Mouse (Mus musculus) CH12.LX (cell line): ENCODE results near the gene Parm1. TPM values are rescaled to one million over a fixed set of nuclear protein-coding genes. Genes with fewer than 3 reads are reported as not detected.

Experiments
- DNase-seq: peaks from one replicate; pipeline ENCODE4 v3.0.0-alpha.2; 2013; ENCODE audit errors: extremely low read depth
- H3K27ac ChIP-seq: 2 replicates; pipeline ENCODE4 v1.5.1; 2012; ENCODE audit warnings: low read depth, mild to moderate bottlenecking, control low read depth, moderate library complexity; ENCODE audit not compliant: insufficient read depth
- H3K27me3 ChIP-seq: replicated peaks from 2 replicates; pipeline ENCODE3; 2012; ENCODE audit warnings: inconsistent platforms
- H3K36me3 ChIP-seq, 2 experiments: replicated peaks in 1 of 2; 2 replicates each; pipeline versions ENCODE3 to v1.6.1; 2012; ENCODE audit warnings: inconsistent platforms in 1 of 2, low read length in 1 of 2, mild to moderate bottlenecking in 1 of 2, mixed read lengths in 1 of 2, moderate library complexity in 1 of 2; ENCODE audit not compliant: control insufficient read depth in 1 of 2, insufficient read depth in 1 of 2
- H3K4me1 ChIP-seq, 2 experiments: 2 replicates each; pipeline ENCODE4 v1.6.1; 2012; ENCODE audit warnings: inconsistent platforms in 1 of 2, moderate library complexity in 1 of 2; ENCODE audit not compliant: insufficient read depth in 2 of 2, control insufficient read depth in 1 of 2
- H3K4me2 ChIP-seq: 2 replicates; pipeline ENCODE4 v1.6.1; 2012; ENCODE audit warnings: low read depth, mild to moderate bottlenecking, control low read depth; ENCODE audit not compliant: poor library complexity, insufficient read depth, severe bottlenecking
- H3K4me3 ChIP-seq, 3 experiments: fragments of 150-350 bp in 1 of 3; sonication (generic) in 1 of 3; replicated peaks in 1 of 3; 2 replicates each; pipeline versions ENCODE3 to v1.5.1; 2011 to 2012; ENCODE audit warnings: low read depth in 2 of 3, low read length in 2 of 3, mild to moderate bottlenecking in 2 of 3, moderate library complexity in 2 of 3, control low read depth in 1 of 3, improper control_type of control experiment in 1 of 3, inconsistent platforms in 1 of 3, mixed read lengths in 1 of 3; ENCODE audit not compliant: poor library complexity in 1 of 3
- H3K79me2 ChIP-seq: replicated peaks from 2 replicates; pipeline ENCODE4 v1.6.1; 2012; ENCODE audit warnings: mild to moderate bottlenecking, moderate library complexity; ENCODE audit not compliant: control insufficient read depth, poor library complexity, insufficient read depth, severe bottlenecking; ENCODE audit errors: extremely low read depth
- H3K9ac ChIP-seq: 2 replicates; pipeline ENCODE4 v1.6.1; 2012; ENCODE audit warnings: low read depth, mild to moderate bottlenecking, control low read depth, moderate library complexity; ENCODE audit not compliant: insufficient read depth
- H3K9me3 ChIP-seq: replicated peaks from 2 replicates; pipeline ENCODE3; 2012; ENCODE audit warnings: low read length, inconsistent platforms, mixed read lengths
- BHLHE40 ChIP-seq: IDR thresholded peaks from 2 replicates; pipeline ENCODE4 v1.6.1; 2011; ENCODE audit warnings: mild to moderate bottlenecking, low read depth, low read length, improper control_type of control experiment
- CHD2 ChIP-seq: IDR thresholded peaks from 2 replicates; pipeline ENCODE4 v1.6.1; 2011; ENCODE audit warnings: low read length, improper control_type of control experiment
- CTCF ChIP-seq, 2 experiments: IDR thresholded peaks in 1 of 2; conservative IDR thresholded peaks in 1 of 2; 2 replicates each; pipeline ENCODE4 v1.5.1; 2011 to 2012; ENCODE audit warnings: low read depth in 2 of 2, low read length in 2 of 2, improper control_type of control experiment in 1 of 2, inconsistent platforms in 1 of 2, mild to moderate bottlenecking in 1 of 2, moderate library complexity in 1 of 2
- E2F4 ChIP-seq: IDR thresholded peaks from 2 replicates; pipeline ENCODE4 v1.6.1; 2011; ENCODE audit warnings: low read depth, low read length, improper control_type of control experiment; ENCODE audit not compliant: insufficient replicate concordance
- EP300 ChIP-seq: IDR thresholded peaks from 2 replicates; pipeline ENCODE4 v1.6.1; 2011; ENCODE audit warnings: low read length, improper control_type of control experiment
- GABPA ChIP-seq: IDR thresholded peaks from 2 replicates; pipeline ENCODE4 v1.6.1; 2012; ENCODE audit warnings: low read depth, low read length, improper control_type of control experiment, inconsistent platforms; ENCODE audit not compliant: insufficient replicate concordance
- KAT2A ChIP-seq: IDR thresholded peaks from 2 replicates; pipeline ENCODE4 v1.6.1; 2012; ENCODE audit warnings: low read length, improper control_type of control experiment, inconsistent platforms; ENCODE audit not compliant: insufficient replicate concordance
- MAFK ChIP-seq: IDR thresholded peaks from 2 replicates; pipeline ENCODE4 v1.6.1; 2011; ENCODE audit warnings: low read length, improper control_type of control experiment; ENCODE audit not compliant: insufficient replicate concordance
- MAX ChIP-seq: IDR thresholded peaks from 2 replicates; pipeline ENCODE4 v1.6.1; 2011; ENCODE audit warnings: low read length, improper control_type of control experiment
- MAZ ChIP-seq: IDR thresholded peaks from 2 replicates; pipeline ENCODE4 v1.6.1; 2012; ENCODE audit warnings: low read depth, mild to moderate bottlenecking, inconsistent platforms, low read length, improper control_type of control experiment, moderate library complexity
- MYC ChIP-seq: IDR thresholded peaks from 2 replicates; pipeline ENCODE4 v1.6.1; 2011; ENCODE audit warnings: low read depth, mild to moderate bottlenecking, improper control_type of control experiment, low read length
- RAD21 ChIP-seq: IDR thresholded peaks from 2 replicates; pipeline ENCODE4 v1.6.1; 2011; ENCODE audit warnings: low read depth, mild to moderate bottlenecking, low read length, improper control_type of control experiment, moderate library complexity
- RCOR1 ChIP-seq: conservative IDR thresholded peaks from 2 replicates; pipeline ENCODE4 v1.6.1; 2012; ENCODE audit warnings: low read depth, mild to moderate bottlenecking, inconsistent platforms, low read length, improper control_type of control experiment
- SIN3A ChIP-seq: IDR thresholded peaks from 2 replicates; pipeline ENCODE4 v1.6.1; 2012; ENCODE audit warnings: low read length, improper control_type of control experiment, inconsistent platforms
- SMC3 ChIP-seq: IDR thresholded peaks from 2 replicates; pipeline ENCODE4 v1.6.1; 2011; ENCODE audit warnings: low read depth, low read length, improper control_type of control experiment
- TBP ChIP-seq: conservative IDR thresholded peaks from 2 replicates; pipeline ENCODE4 v1.6.1; 2011; ENCODE audit warnings: low read depth, low read length, improper control_type of control experiment
- TCF12 ChIP-seq: IDR thresholded peaks from 2 replicates; pipeline ENCODE4 v1.6.1; 2014; ENCODE audit warnings: low read depth, mild to moderate bottlenecking, inconsistent platforms, low read length, improper control_type of control experiment
- UBTF ChIP-seq: IDR thresholded peaks from 2 replicates; pipeline ENCODE4 v1.6.1; 2012; ENCODE audit warnings: low read depth, mild to moderate bottlenecking, inconsistent platforms, low read length, improper control_type of control experiment, moderate library complexity
- USF1 ChIP-seq: IDR thresholded peaks from 2 replicates; pipeline ENCODE4 v1.6.1; 2014; ENCODE audit warnings: low read depth, mild to moderate bottlenecking, inconsistent platforms, low read length, improper control_type of control experiment
- USF2 ChIP-seq: conservative IDR thresholded peaks from 2 replicates; pipeline ENCODE4 v1.6.1; 2011; ENCODE audit warnings: low read depth, low read length, improper control_type of control experiment
- ZC3H11A ChIP-seq: IDR thresholded peaks from 2 replicates; pipeline ENCODE4 v1.6.1; 2012; ENCODE audit warnings: low read depth, mild to moderate bottlenecking, inconsistent platforms, low read length, improper control_type of control experiment
- ZMIZ1 ChIP-seq: IDR thresholded peaks from 2 replicates; pipeline ENCODE4 v1.6.1; 2012; ENCODE audit warnings: low read depth, mild to moderate bottlenecking, inconsistent platforms, low read length, improper control_type of control experiment
- dilution Hi-C: fragments of 300-500 bp; cut with MboI; formaldehyde crosslinking; loops from 2 replicates; pipeline ENCODE4 v1.14.3; 2020; ENCODE audit warnings: low sequenced_read_pairs; ENCODE audit not compliant: extremely low pct_unique_long_range_greater_than_20kb, extremely low pct_ligation_motif_present
- in situ Hi-C: fragments of 300-500 bp; cut with MboI; formaldehyde crosslinking; loops from 3 replicates; pipeline ENCODE4 v1.14.3; 2019; ENCODE audit warnings: low sequenced_read_pairs, low pct_ligation_motif_present, low pct_unique_long_range_greater_than_20kb, mixed read lengths
- polyA plus RNA-seq: library from polyadenylated mRNA; unstranded; fragments of >175 nt; gene quantifications from 2 replicates; pipeline ENCODE4 v1.2.1, GENCODE M21; 2012; ENCODE audit warnings: low read depth; ENCODE audit not compliant: insufficient read length
- total RNA-seq, 2 experiments: library from RNA; depleted of rRNA; stranded (reverse); fragments of 300-350 nt in 1 of 2; fragments of >200 nt in 1 of 2; gene quantifications; 2 replicates each; pipeline ENCODE4 v1.2.3; 2012 to 2014

Parm1 gene
- total and polyA plus RNA-seq, 3 experiments = 0.85 to 2.6 (median 0.90) TPM

DNA sequence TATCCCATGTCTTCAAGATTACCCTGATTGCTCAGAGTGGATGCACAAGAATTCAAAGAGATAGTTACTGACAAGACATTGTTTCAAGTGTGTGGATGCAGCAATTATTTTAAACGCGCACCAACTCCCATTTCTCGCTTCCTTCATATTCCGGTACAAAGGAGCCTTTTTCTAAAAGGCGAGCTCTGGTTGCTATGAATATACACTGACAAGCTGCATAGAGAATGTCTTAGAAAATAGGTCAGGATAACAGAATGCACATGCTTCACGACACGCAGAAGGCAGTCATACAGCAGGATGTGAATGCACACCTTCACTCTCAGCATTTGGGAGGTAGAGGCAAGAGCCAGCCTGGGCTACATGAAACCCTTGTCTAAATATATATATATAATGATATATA is 42.2 kb upstream of the Parm1 start:
- no peaks in the 10 kb centered on the region for H3K4me1 ChIP-seq
- TF ChIP-seq TCF12 (no peak), MAX (no peak), SIN3A (no peak), MYC (no peak), EP300 (no peak), KAT2A (no peak), RCOR1 (no peak)
- in situ Hi-C loops = no loop called here

DNA sequence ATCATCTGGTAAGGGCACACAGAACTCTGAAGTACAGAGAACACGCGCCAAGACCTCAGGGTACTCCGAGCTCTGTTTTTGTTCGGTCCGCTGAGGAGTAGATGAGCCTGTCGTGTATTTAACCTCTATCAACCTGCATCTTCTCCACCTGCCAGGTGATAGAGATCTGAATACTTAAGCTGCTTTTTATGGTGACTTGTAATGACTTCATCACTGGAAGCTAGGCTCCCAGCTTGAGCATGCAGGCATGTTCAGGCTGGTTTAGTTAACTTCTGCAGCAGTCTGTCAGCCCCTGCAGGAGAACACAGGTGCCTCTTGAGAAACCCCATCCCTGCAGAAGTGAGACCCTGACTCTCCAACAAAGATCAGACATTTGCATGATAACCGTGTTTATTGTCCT is 40.6 kb upstream of the Parm1 start:
- no peaks in the 10 kb centered on the region for H3K79me2 ChIP-seq
- H3K4me1 ChIP-seq = no peaks in the 10 kb centered on the region
- H3K4me3 ChIP-seq = no peak overlapping the region
- dilution Hi-C loops = no loop called here
- in situ Hi-C loops = no loop called here
- no peaks in the 10 kb centered on the region for H3K36me3 ChIP-seq
- no peak overlapping the region for H3K9ac ChIP-seq
- no peaks in the 10 kb centered on the region for H3K9me3 ChIP-seq
- H3K4me2 ChIP-seq = no peak overlapping the region
- H3K27me3 ChIP-seq = no peaks in the 10 kb centered on the region
- no peak for TF ChIP-seq CTCF (conservative IDR thresholded peaks at IDR 0.05 in 1 of 2, IDR thresholded peaks at IDR 0.05 in 1 of 2; ENCODE audit: low read depth in 2 of 2, low read length in 2 of 2)
- TF ChIP-seq MAFK = no peak
- no peak for TF ChIP-seq CHD2
- TF ChIP-seq TBP = no peak
- TF ChIP-seq TCF12 = no peak
- no peak for TF ChIP-seq RAD21
- no peak for TF ChIP-seq BHLHE40
- TF ChIP-seq USF2 = no peak
- no peak for TF ChIP-seq ZC3H11A
- DNase-seq = no peak
- H3K27ac ChIP-seq = no peak overlapping the region

More for the DNA sequence above, 42.2 kb upstream of the Parm1 start:
- dilution Hi-C loops = no loop called here
- Histone ChIP-seq H3K9me3 (no peaks in the 10 kb centered on the region), H3K27ac (no peak overlapping the region), H3K4me3 (no peak overlapping the region), H3K4me2 (no peak overlapping the region), H3K27me3 (no peaks in the 10 kb centered on the region), H3K9ac (no peak overlapping the region), H3K79me2 (no peaks in the 10 kb centered on the region), H3K36me3 (no peaks in the 10 kb centered on the region)
- no peak for DNase-seq

DNA sequence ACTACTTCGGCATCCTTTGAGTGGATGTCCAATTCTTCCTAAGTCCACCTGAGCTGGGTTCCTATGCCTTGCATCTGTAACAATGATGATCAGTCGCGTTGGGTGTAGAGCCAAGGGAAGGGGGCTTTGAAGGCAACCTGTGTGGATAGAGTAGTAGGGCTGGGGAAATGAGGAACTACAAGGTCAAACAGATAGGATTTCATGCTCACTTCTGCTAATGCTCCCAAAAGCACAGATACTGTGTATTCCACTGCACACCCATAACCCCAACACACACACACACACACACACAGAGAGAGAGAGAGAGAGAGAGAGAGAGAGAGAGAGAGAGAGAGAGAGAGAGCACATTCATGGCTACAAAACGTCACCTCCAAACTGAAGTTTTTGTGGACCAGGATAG is 38.7 kb upstream of the Parm1 start:
- Histone ChIP-seq H3K9ac (no peak overlapping the region), H3K27ac (no peak overlapping the region), H3K4me2 (no peak overlapping the region), H3K9me3 (no peaks in the 10 kb centered on the region), H3K4me3 (no peak overlapping the region), H3K36me3 (no peaks in the 10 kb centered on the region), H3K27me3 (no peaks in the 10 kb centered on the region), H3K79me2 (no peaks in the 10 kb centered on the region), H3K4me1 (no peaks in the 10 kb centered on the region)
- TF ChIP-seq MAFK = no peak
- TF ChIP-seq E2F4 = no peak
- TF ChIP-seq USF1 = no peak
- TF ChIP-seq BHLHE40 = no peak
- TF ChIP-seq ZMIZ1 = no peak
- TF ChIP-seq KAT2A = no peak
- no peak for TF ChIP-seq SMC3
- no peak for TF ChIP-seq GABPA
- no peak for TF ChIP-seq MAZ
- TF ChIP-seq ZC3H11A = no peak
- TF ChIP-seq UBTF = no peak
- TF ChIP-seq MYC = no peak
- dilution Hi-C loops (no loop called here), in situ Hi-C loops (no loop called here)
- no peak for DNase-seq
